Mouse (Mus musculus) forebrain, embryonic 10.5 days (tissue): ENCODE measurements around the gene Fam78b. TPM values are rescaled to one million over a fixed set of nuclear protein-coding genes. Genes with fewer than 3 reads are reported as not detected.

Experiments used
- DNase-seq: peaks from one replicate; pipeline ENCODE4 v3.0.0-alpha.2; 2017; ENCODE audit warnings: low spot score; ENCODE audit errors: extremely low spot score
- H3K27ac ChIP-seq: fragments of 300-500 bp; sonication (generic); 2 replicates; pipeline ENCODE4 v1.5.1; 2016; ENCODE audit warnings: mild to moderate bottlenecking
- H3K27me3 ChIP-seq: fragments of 300-500 bp; sonication (generic); 2 replicates; pipeline ENCODE4 v1.6.1; 2016; ENCODE audit warnings: mild to moderate bottlenecking; ENCODE audit not compliant: poor library complexity, severe bottlenecking
- H3K36me3 ChIP-seq: fragments of 300-500 bp; sonication (generic); replicated peaks from 2 replicates; pipeline ENCODE4 v1.6.1; 2016; ENCODE audit warnings: mild to moderate bottlenecking, moderate library complexity
- H3K4me1 ChIP-seq: fragments of 300-500 bp; sonication (generic); 2 replicates; pipeline ENCODE4 v1.6.1; 2016
- H3K4me3 ChIP-seq: fragments of 300-500 bp; sonication (generic); 2 replicates; pipeline ENCODE4 v1.5.1; 2016; ENCODE audit warnings: mild to moderate bottlenecking, moderate library complexity
- H3K9me3 ChIP-seq: fragments of 300-500 bp; sonication (generic); 2 replicates; pipeline ENCODE4 v1.6.1; 2016; ENCODE audit warnings: mild to moderate bottlenecking, moderate library complexity
- WGBS: fragments of 180-500 bp; shearing (Covaris S2); methylation state at CpG from one replicate; pipeline ENCODE4 v1.1.7; 2016; 5-methylcytosine and 5-hydroxymethylcytosine counted together
- polyA plus RNA-seq: library from polyadenylated mRNA; unstranded; fragments of >200 nt; fragmentation: Nextera tagmentation; extraction: Ambion mirVana; gene quantifications from 2 replicates; pipeline ENCODE4 v1.2.1, GENCODE M21; 2016

Gene Fam78b
- polyA plus RNA-seq, 1 experiment from 2014 or later: 0.53 TPM

GRCm38 (mm10) chr1:167046169-167046927 lies 45.1 kb downstream of the Fam78b start:
- Histone ChIP-seq H3K9me3 (no peaks in the 10 kb centered on the region), H3K36me3 (no peaks in the 10 kb centered on the region), H3K27ac (no peak overlapping the region), H3K27me3 (no peaks in the 10 kb centered on the region), H3K4me3 (no peak overlapping the region), H3K4me1 (peaks cover 13% of the 10 kb centered on the region)
- 64% methylated on average over 10 of the region's 10 CpGs for WGBS
- no peak for DNase-seq

- Histone ChIP-seq H3K27me3 (no peaks in the 10 kb centered on the region), H3K36me3 (no peaks in the 10 kb centered on the region), H3K4me3 (no peak overlapping the region), H3K9me3 (no peaks in the 10 kb centered on the region), H3K27ac (no peak overlapping the region), H3K4me1 (peaks cover 13% of the 10 kb centered on the region)
- DNase-seq: no peak
- WGBS: 93% methylated on average over 3 of the region's 3 CpGs
Observed at GRCm38 (mm10) chr1:167050859-167051258, 49.6 kb downstream of the Fam78b start.

GRCm38 (mm10) chr1:167054029-167054428 lies 52.8 kb downstream of the Fam78b start:
- no peaks in the 10 kb centered on the region for H3K36me3 ChIP-seq
- no peak overlapping the region for H3K27ac ChIP-seq
- no peaks in the 10 kb centered on the region for H3K9me3 ChIP-seq
- no peaks in the 10 kb centered on the region for H3K27me3 ChIP-seq
- DNase-seq: no peak
- peaks cover 5% of the 10 kb centered on the region; the same call in 1 of the 2 replicates for H3K4me1 ChIP-seq
- WGBS: 91% methylated on average over 7 of the region's 7 CpGs
- no peak overlapping the region for H3K4me3 ChIP-seq

GRCm38 (mm10) chr1:167057543-167057942 lies 56.3 kb downstream of the Fam78b start:
- H3K27me3 ChIP-seq: no peaks in the 10 kb centered on the region
- WGBS: 81% methylated on average over 5 of the region's 5 CpGs
- DNase-seq: no peak

GRCm38 (mm10) chr1:167059550-167060285 lies 58.5 kb downstream of the Fam78b start:
- WGBS: 59% methylated on average over 9 of the region's 9 CpGs
- no peak for DNase-seq
- no peak overlapping the region for H3K4me3 ChIP-seq
- no peaks in the 10 kb centered on the region for H3K9me3 ChIP-seq
- peaks cover 20% of the 10 kb centered on the region for H3K4me1 ChIP-seq
- no peaks in the 10 kb centered on the region for H3K27me3 ChIP-seq
- H3K27ac ChIP-seq: no peak overlapping the region
- H3K36me3 ChIP-seq: no peaks in the 10 kb centered on the region

More at GRCm38 (mm10) chr1:167057543-167057942, 56.3 kb downstream of the Fam78b start:
- no peaks in the 10 kb centered on the region for H3K36me3 ChIP-seq
- H3K27ac ChIP-seq: no peak overlapping the region
- no peaks in the 10 kb centered on the region for H3K9me3 ChIP-seq
- peaks cover 17% of the 10 kb centered on the region for H3K4me1 ChIP-seq
- no peak overlapping the region for H3K4me3 ChIP-seq

GRCm38 (mm10) chr1:167063971-167064370 lies 62.8 kb downstream of the Fam78b start:
- DNase-seq: no peak
- no peaks in the 10 kb centered on the region for H3K27me3 ChIP-seq
- peaks cover 37% of the 10 kb centered on the region for H3K4me1 ChIP-seq
- no peak overlapping the region for H3K4me3 ChIP-seq
- no peak overlapping the region for H3K27ac ChIP-seq
- WGBS: 76% methylated on average over 4 of the region's 4 CpGs
- H3K36me3 ChIP-seq: no peaks in the 10 kb centered on the region
- H3K9me3 ChIP-seq: no peaks in the 10 kb centered on the region

GRCm38 (mm10) chr1:167065541-167065940 lies 64.3 kb downstream of the Fam78b start:
- H3K36me3 ChIP-seq: no peaks in the 10 kb centered on the region
- no peak overlapping the region for H3K27ac ChIP-seq
- DNase-seq: no peak
- no peaks in the 10 kb centered on the region for H3K9me3 ChIP-seq
- no peaks in the 10 kb centered on the region for H3K27me3 ChIP-seq
- H3K4me1 ChIP-seq: peaks cover 28% of the 10 kb centered on the region
- 11% methylated on average over 4 of the region's 4 CpGs for whole genome bisulfite sequencing
- H3K4me3 ChIP-seq: no peak overlapping the region

GRCm38 (mm10) chr1:167065986-167066385 lies 64.8 kb downstream of the Fam78b start:
- Histone ChIP-seq H3K4me3 (no peak overlapping the region), H3K27me3 (no peaks in the 10 kb centered on the region), H3K27ac (no peak overlapping the region), H3K9me3 (no peaks in the 10 kb centered on the region), H3K36me3 (no peaks in the 10 kb centered on the region), H3K4me1 (peaks cover 28% of the 10 kb centered on the region)
- 53% methylated on average over 10 of the region's 10 CpGs for WGBS
- DNase-seq: no peak

GRCm38 (mm10) chr1:167066933-167067341 lies 65.7 kb downstream of the Fam78b start:
- H3K27me3 ChIP-seq: no peaks in the 10 kb centered on the region
- DNase-seq: no peak

GRCm38 (mm10) chr1:167069741-167070140 lies 68.5 kb downstream of the Fam78b start:
- H3K27me3 ChIP-seq: no peaks in the 10 kb centered on the region
- peaks cover 24% of the 10 kb centered on the region for H3K4me1 ChIP-seq
- DNase-seq: no peak
- H3K4me3 ChIP-seq: no peak overlapping the region
- 71% methylated on average over 9 of the region's 9 CpGs for WGBS
- no peaks in the 10 kb centered on the region for H3K9me3 ChIP-seq
- H3K27ac ChIP-seq: no peak overlapping the region
- no peaks in the 10 kb centered on the region for H3K36me3 ChIP-seq

More at GRCm38 (mm10) chr1:167066933-167067341, 65.7 kb downstream of the Fam78b start:
- Histone ChIP-seq H3K27ac (no peak overlapping the region), H3K4me3 (no peak overlapping the region), H3K9me3 (no peaks in the 10 kb centered on the region), H3K36me3 (no peaks in the 10 kb centered on the region), H3K4me1 (peaks cover 28% of the 10 kb centered on the region)
- WGBS: 77% methylated on average over 9 of the region's 9 CpGs

GRCm38 (mm10) chr1:167070306-167070705 lies 69.1 kb downstream of the Fam78b start:
- H3K36me3 ChIP-seq: no peaks in the 10 kb centered on the region
- no peak overlapping the region for H3K4me3 ChIP-seq
- H3K27ac ChIP-seq: no peak overlapping the region
- no peak for DNase-seq
- no peaks in the 10 kb centered on the region for H3K27me3 ChIP-seq
- no peaks in the 10 kb centered on the region for H3K9me3 ChIP-seq
- WGBS: 77% methylated on average over 6 of the region's 6 CpGs
- peaks cover 22% of the 10 kb centered on the region for H3K4me1 ChIP-seq

GRCm38 (mm10) chr1:167075726-167076125 lies 74.5 kb downstream of the Fam78b start:
- Histone ChIP-seq H3K27ac (no peak overlapping the region), H3K36me3 (no peaks in the 10 kb centered on the region), H3K4me1 (no peaks in the 10 kb centered on the region), H3K27me3 (no peaks in the 10 kb centered on the region), H3K4me3 (no peak overlapping the region), H3K9me3 (no peaks in the 10 kb centered on the region)
- DNase-seq: no peak
- 91% methylated on average over 8 of the region's 8 CpGs for WGBS

GRCm38 (mm10) chr1:167079476-167079875 lies 78.3 kb downstream of the Fam78b start:
- Histone ChIP-seq H3K4me1 (peaks cover 21% of the 10 kb centered on the region), H3K4me3 (no peak overlapping the region), H3K27ac (no peak overlapping the region), H3K27me3 (no peaks in the 10 kb centered on the region), H3K9me3 (no peaks in the 10 kb centered on the region), H3K36me3 (no peaks in the 10 kb centered on the region)
- 37% methylated on average over 5 of the region's 5 CpGs for WGBS
- no peak for DNase-seq
